Mouse (Mus musculus) forebrain, embryonic 11.5 days (tissue): ENCODE measurements around the gene 1700129C05Rik. TPM values are rescaled to one million over a fixed set of nuclear protein-coding genes. Genes with fewer than 3 reads are reported as not detected.

Experiments
- ATAC-seq: fragments of 200-750 bp; cut with Nextera tagmentation; replicated peaks from 2 replicates; pipeline ENCODE4 v1.8.0; 2017; ENCODE audit warnings: moderate TSS enrichment; ENCODE audit not compliant: low FRiP score
- DNase-seq: peaks from one replicate; pipeline ENCODE4 v3.0.0-alpha.2; 2017; ENCODE audit warnings: low spot score
- H3K27ac ChIP-seq: fragments of 300-500 bp; sonication (generic); 2 replicates; pipeline ENCODE4 v1.5.1; 2014; ENCODE audit warnings: low read depth, low read length
- H3K27me3 ChIP-seq: fragments of 300-500 bp; sonication (generic); 2 replicates; pipeline ENCODE4 v1.6.1; 2014; ENCODE audit warnings: mild to moderate bottlenecking, low read length, mixed read lengths; ENCODE audit not compliant: control insufficient read depth, insufficient read depth
- H3K36me3 ChIP-seq: fragments of 300-500 bp; sonication (generic); 2 replicates; pipeline ENCODE4 v1.6.1; 2014; ENCODE audit warnings: mild to moderate bottlenecking, low read length, moderate library complexity, mixed read lengths; ENCODE audit not compliant: control insufficient read depth, insufficient read depth
- H3K4me1 ChIP-seq: fragments of 300-500 bp; sonication (generic); replicated peaks from 2 replicates; pipeline ENCODE4 v1.6.1; 2014; ENCODE audit warnings: low read length, mixed read lengths; ENCODE audit not compliant: control insufficient read depth, insufficient read depth
- H3K4me2 ChIP-seq: fragments of 300-500 bp; sonication (generic); 2 replicates; pipeline ENCODE4 v1.6.1; 2014; ENCODE audit warnings: low read depth, mild to moderate bottlenecking, low read length, moderate library complexity, mixed read lengths; ENCODE audit not compliant: severe bottlenecking
- H3K4me3 ChIP-seq: fragments of 300-500 bp; sonication (generic); 2 replicates; pipeline ENCODE4 v1.5.1; 2014; ENCODE audit warnings: low read depth, low read length
- H3K9ac ChIP-seq: fragments of 300-500 bp; sonication (generic); 2 replicates; pipeline ENCODE4 v1.6.1; 2014; ENCODE audit warnings: low read length
- H3K9me3 ChIP-seq: fragments of 300-500 bp; sonication (generic); 2 replicates; pipeline ENCODE4 v1.6.1; 2016; ENCODE audit warnings: low read length, mixed read lengths; ENCODE audit not compliant: control insufficient read depth
- WGBS: fragments of 180-500 bp; shearing (Covaris S2); extraction: QIAGEN DNeasy Blood & Tissue Kit; methylation state at CpG from one replicate; pipeline ENCODE4 v1.1.7; 2014; 5-methylcytosine and 5-hydroxymethylcytosine counted together
- polyA plus RNA-seq: library from polyadenylated mRNA; unstranded; fragments of >200 nt; fragmentation: Nextera tagmentation; extraction: Ambion mirVana; gene quantifications from 2 replicates; pipeline ENCODE4 v1.2.1, GENCODE M21; 2014

Gene 1700129C05Rik
- not detected in 2 replicates for polyA plus RNA-seq

DNA sequence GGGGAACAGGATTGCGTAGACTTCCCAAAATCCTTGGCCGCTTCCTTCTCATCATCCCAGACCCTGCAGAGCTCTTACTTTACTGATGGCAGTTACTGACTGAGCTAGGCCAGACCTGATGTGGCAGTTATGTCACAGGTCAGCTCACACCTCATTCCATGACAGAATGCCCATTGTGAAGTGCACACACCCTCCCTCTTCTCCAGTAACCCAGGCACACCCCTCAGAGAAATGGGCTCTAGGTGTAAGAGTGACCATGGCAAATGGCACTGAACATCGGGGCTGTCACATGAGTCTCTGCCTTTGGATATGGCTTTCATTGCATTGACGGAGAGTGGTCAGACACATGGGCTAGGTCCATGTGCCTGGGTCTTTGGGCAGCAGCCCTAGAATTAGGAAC is at the start of gene 1700129C05Rik:
TSS of gene 1700129C05Rik (minus strand) at position 101 of the 400 bp plus-strand sequence.
- Histone ChIP-seq H3K4me2 (no peak within 1 kb of the TSS), H3K27ac (no peak within 1 kb of the TSS), H3K4me3 (no peak within 1 kb of the TSS), H3K9ac (no peak within 1 kb of the TSS), H3K36me3 (no peaks in the 10 kb centered on the region), H3K27me3 (no peaks in the 10 kb centered on the region), H3K4me1 (no peaks in the 10 kb centered on the region), H3K9me3 (no peaks in the 10 kb centered on the region)
- 90% methylated on average over 4 of the region's 4 CpGs for WGBS
- DNase-seq (no peak), ATAC-seq (no peak)

GRCm38 (mm10) chr14:59186121-59186520 is 43.4 kb upstream of the 1700129C05Rik start:
- Histone ChIP-seq H3K9me3 (no peaks in the 10 kb centered on the region), H3K27me3 (no peaks in the 10 kb centered on the region), H3K36me3 (no peaks in the 10 kb centered on the region), H3K4me1 (no peaks in the 10 kb centered on the region), H3K9ac (no peak overlapping the region), H3K27ac (no peak overlapping the region), H3K4me3 (no peak overlapping the region), H3K4me2 (no peak overlapping the region)
- ATAC-seq = no peak
- 88% methylated on average over 2 of the region's 2 CpGs for WGBS
- no peak for DNase-seq

DNA sequence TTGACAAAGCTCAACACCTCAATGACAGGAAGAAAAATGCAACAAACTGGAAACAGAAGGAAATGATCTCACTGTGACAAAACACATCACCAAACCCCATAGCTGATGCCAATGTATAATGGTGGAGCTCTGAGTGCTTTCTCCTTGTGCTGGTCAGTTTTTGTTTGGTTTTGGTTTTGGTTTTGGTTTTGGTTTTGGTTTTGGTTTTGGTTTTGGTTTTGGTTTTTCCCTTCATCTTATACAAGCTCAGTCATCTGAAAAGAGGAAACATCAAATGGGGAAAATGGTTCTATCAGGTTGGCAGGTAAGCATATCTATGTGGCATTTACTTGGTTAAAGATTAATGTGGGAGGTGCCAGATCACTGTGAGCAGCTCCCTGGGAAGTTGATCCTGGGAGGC is 42.8 kb upstream of the 1700129C05Rik start:
- Histone ChIP-seq H3K4me3 (no peak overlapping the region), H3K9ac (no peak overlapping the region), H3K4me1 (no peaks in the 10 kb centered on the region), H3K4me2 (no peak overlapping the region), H3K36me3 (no peaks in the 10 kb centered on the region), H3K9me3 (no peaks in the 10 kb centered on the region), H3K27ac (no peak overlapping the region), H3K27me3 (no peaks in the 10 kb centered on the region)
- no peak for ATAC-seq
- DNase-seq = no peak

DNA sequence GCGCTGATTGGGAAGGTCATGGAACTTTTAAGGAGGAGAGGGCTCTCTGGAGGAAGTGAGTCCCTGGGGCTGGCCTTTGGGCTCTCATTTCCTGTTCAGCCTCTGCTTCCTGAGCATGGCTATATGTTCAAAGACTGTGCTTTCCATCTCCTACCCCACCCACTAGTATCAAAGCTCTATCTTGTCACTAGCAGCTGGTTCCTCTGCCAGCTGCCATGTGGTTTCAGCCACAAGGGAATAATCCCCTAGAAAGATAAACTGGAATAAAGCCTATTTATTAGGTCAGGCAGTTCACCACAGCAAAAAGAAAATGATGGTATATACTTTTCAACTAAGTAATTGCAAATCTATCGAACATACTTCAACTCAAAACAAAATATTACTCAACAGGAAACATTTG is 40.0 kb upstream of the 1700129C05Rik start:
- no peaks in the 10 kb centered on the region for H3K27me3 ChIP-seq
- whole genome bisulfite sequencing = 84% methylated on average over 2 of the region's 2 CpGs
- ATAC-seq (no peak), DNase-seq (no peak)
- no peak overlapping the region for H3K4me2 ChIP-seq
- H3K27ac ChIP-seq = no peak overlapping the region
- H3K9me3 ChIP-seq = no peaks in the 10 kb centered on the region
- H3K4me1 ChIP-seq = no peaks in the 10 kb centered on the region
- no peak overlapping the region for H3K9ac ChIP-seq
- H3K4me3 ChIP-seq = no peak overlapping the region
- H3K36me3 ChIP-seq = no peaks in the 10 kb centered on the region

- WGBS = 96% methylated on average over 3 of the region's 3 CpGs
Observed at GRCm38 (mm10) chr14:59178649-59179048, 36.0 kb upstream of the 1700129C05Rik start, which contains the start of gene Gm5142. Gm5142 (minus strand) TSS chr14:59178749.

GRCm38 (mm10) chr14:59157016-59157698 is 14.5 kb upstream of the 1700129C05Rik start:
- Histone ChIP-seq H3K4me2 (no peak overlapping the region), H3K9me3 (no peaks in the 10 kb centered on the region), H3K27ac (no peak overlapping the region), H3K9ac (no peak overlapping the region), H3K27me3 (no peaks in the 10 kb centered on the region), H3K36me3 (no peaks in the 10 kb centered on the region), H3K4me3 (no peak overlapping the region), H3K4me1 (no peaks in the 10 kb centered on the region)
- no peak for ATAC-seq
- DNase-seq = no peak
- WGBS = 83% methylated on average over 3 of the region's 3 CpGs

More at GRCm38 (mm10) chr14:59178649-59179048, 36.0 kb upstream of the 1700129C05Rik start, which contains the start of gene Gm5142:
- DNase-seq (no peak), ATAC-seq (no peak)
- no peak within 1 kb of the TSS for H3K4me3 ChIP-seq
- no peak within 1 kb of the TSS for H3K9ac ChIP-seq
- no peaks in the 10 kb centered on the region for H3K4me1 ChIP-seq
- no peak within 1 kb of the TSS for H3K27ac ChIP-seq
- no peaks in the 10 kb centered on the region for H3K36me3 ChIP-seq
- no peaks in the 10 kb centered on the region for H3K9me3 ChIP-seq
- no peaks in the 10 kb centered on the region for H3K27me3 ChIP-seq
- no peak within 1 kb of the TSS for H3K4me2 ChIP-seq

DNA sequence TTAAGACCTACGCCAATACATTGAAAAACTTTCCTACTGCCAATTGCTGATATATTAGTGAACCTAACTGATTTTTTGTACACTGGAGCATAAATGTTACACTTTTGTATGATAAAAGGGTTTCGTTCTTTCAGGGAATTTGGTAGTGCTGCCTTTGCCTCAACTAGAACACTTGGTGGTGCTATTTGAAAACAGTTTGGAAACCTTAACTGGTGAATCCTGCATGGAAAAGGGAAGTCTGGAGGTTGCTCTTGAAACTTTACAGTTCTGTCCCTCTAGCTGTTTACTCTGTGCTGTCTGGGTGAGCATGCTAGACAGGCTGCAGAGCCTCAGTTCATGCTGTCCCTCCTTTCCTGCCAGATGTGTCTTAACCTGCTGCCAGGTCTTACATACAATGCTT is 12.9 kb upstream of the 1700129C05Rik start:
- H3K36me3 ChIP-seq = no peaks in the 10 kb centered on the region
- H3K9me3 ChIP-seq = no peaks in the 10 kb centered on the region
- H3K4me1 ChIP-seq = no peaks in the 10 kb centered on the region
- ATAC-seq (no peak), DNase-seq (no peak)
- no peaks in the 10 kb centered on the region for H3K27me3 ChIP-seq
- WGBS = 85% methylated on average over 2 of the region's 2 CpGs
- H3K27ac ChIP-seq = no peak overlapping the region
- H3K4me3 ChIP-seq = no peak overlapping the region
- H3K4me2 ChIP-seq = no peak overlapping the region
- H3K9ac ChIP-seq = no peak overlapping the region

- no peaks in the 10 kb centered on the region for H3K4me1 ChIP-seq
- no peak overlapping the region for H3K4me3 ChIP-seq
- no peak overlapping the region for H3K4me2 ChIP-seq
- H3K27ac ChIP-seq = no peak overlapping the region
- no peak for ATAC-seq
- no peaks in the 10 kb centered on the region for H3K9me3 ChIP-seq
- H3K36me3 ChIP-seq = no peaks in the 10 kb centered on the region
- 5% methylated on average over 2 of the region's 2 CpGs for WGBS
- no peaks in the 10 kb centered on the region for H3K27me3 ChIP-seq
- H3K9ac ChIP-seq = no peak overlapping the region
- no peak for DNase-seq
Observed at GRCm38 (mm10) chr14:59114281-59114680, 28.4 kb downstream of the 1700129C05Rik start.

DNA sequence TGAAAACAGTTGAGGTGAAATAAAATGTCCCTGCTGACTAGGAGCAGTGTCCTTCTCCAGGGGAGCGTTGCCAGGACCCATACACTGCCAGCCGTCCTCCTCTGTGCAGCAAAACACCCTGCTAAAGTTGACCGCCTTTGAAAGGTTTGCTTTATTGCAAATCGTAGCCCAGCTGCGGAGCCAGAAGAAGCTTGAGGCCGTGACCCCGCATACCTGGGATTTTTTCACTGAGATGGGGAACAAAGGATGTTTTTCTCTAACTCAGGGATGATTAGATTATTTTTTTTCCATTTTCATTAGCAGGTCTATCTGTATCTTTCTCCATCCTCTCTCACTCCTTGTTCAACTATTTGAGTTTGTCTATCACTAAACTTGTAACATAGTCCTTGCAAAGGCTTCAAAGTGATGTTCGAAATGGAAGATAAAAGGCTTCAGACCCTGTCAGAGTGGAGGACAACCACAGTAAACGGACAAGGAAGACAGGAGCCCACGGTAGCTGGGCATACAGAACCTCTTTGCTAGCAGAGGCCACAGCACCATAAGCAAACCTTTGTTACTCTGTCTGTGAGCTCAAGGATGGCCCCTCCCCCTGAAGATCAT is 38.6 kb downstream of the 1700129C05Rik start:
- DNase-seq (no peak), ATAC-seq (no peak)
- Histone ChIP-seq H3K27ac (no peak overlapping the region), H3K27me3 (no peaks in the 10 kb centered on the region), H3K9ac (no peak overlapping the region), H3K4me3 (no peak overlapping the region), H3K4me2 (no peak overlapping the region), H3K9me3 (no peaks in the 10 kb centered on the region), H3K4me1 (0 out of 2 replicates have a peak, but pooled peaks cover 2% of the 10 kb centered on the region), H3K36me3 (no peaks in the 10 kb centered on the region)
- WGBS = 26% methylated on average over 10 of the region's 10 CpGs
